Mouse (Mus musculus) ES-Bruce4 (cell line): ENCODE measurements around the gene Stk39.

ENCODE experiments used
- CTCF ChIP-seq: IDR thresholded peaks from one replicate; pipeline ENCODE4 v1.8.1; 2011; ENCODE audit warnings: low read depth, low read length
- EP300 ChIP-seq: IDR thresholded peaks from 2 replicates; pipeline ENCODE4 v1.6.1; 2011; ENCODE audit warnings: low read depth, low read length; ENCODE audit not compliant: insufficient read depth
- POLR2A ChIP-seq: IDR thresholded peaks from one replicate; pipeline ENCODE4 v1.8.1; 2011; ENCODE audit warnings: low read length; ENCODE audit not compliant: insufficient read depth

DNA sequence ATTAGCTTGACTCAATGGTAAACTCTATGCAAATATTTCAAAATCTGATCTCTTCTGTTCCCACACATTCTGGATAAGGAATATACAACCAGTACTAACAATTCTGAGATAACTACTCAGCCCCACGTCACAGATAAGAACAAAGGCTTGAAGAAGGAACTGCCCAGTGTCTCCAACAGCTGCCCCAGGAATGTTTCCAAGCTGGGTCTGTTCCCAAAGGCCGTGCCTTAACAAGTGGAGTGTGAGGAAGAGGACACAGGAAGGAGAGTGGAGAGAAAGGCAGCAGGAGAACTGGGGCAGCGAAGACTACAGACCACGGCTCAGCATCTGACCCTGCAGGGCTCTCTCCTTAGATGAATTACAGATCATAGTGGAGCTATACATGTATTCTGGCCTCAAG, 39.2 kb downstream of the Stk39 start:
- no peak for TF ChIP-seq POLR2A
- no peak for TF ChIP-seq CTCF
- no peak for TF ChIP-seq EP300
